Mouse (Mus musculus): ENCODE measurements around the gene Lmo1.

The Lmo1 gene

DNA sequence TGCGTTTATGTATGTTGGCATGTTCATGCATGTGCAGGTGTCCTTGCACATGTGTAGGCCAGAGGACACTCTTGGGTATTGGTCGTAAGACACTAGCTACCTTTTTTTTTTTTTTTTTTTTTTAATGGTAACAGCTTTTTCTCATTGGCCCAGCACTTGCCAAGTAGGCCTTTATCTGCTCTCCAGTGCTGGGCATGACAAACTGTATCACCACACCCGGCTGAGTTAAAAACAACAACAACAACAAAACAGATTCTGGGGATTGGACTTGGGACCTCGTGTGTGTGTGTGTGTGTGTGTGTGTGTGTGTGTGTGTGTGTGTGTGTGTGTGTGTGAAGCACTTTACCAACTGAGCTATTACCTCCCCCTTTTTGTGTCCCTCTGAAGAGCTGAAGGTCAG is 78.4 kb downstream of the Lmo1 start:
- CTCF ChIA-PET = interaction anchor here in 2 of 4 experiments (0.6 to 1.3 kb wide), 4 partner anchors 102 to 328 kb away, joined by 3 to 5 read pairs (median 4); no protein-coding TSS in a partner anchor
- POLR2A ChIA-PET = interaction anchor here in 1 of 4 experiments (0.7 kb wide), 1 partner anchor 350 kb away, joined by 4 read pairs; no protein-coding TSS in a partner anchor

DNA sequence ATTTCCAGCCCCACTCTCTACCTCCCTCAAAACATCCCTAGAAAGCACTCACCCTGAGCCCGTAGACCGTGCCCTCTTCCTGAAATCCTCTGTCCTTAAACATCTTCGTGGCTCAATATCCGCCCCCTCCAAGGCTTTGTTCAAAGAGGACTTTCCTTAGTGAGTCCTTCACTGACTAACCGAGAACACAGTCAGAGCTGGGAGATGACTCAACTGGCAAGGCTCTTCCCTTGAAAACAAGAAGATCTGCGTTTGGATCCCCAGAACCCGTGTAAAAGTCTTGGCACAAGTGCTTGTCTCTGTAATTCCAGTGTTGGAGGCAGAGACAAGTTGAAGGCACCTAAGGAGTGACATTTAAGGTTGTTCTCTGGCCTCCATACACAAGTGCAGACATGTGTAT is 80.7 kb downstream of the Lmo1 start:
- CTCF ChIA-PET = interaction anchor here in 3 of 4 experiments (0.6 to 0.7 kb wide), 4 partner anchors 30 to 243 kb away, joined by 3 read pairs; no protein-coding TSS in a partner anchor
- POLR2A ChIA-PET = no interaction called here

DNA sequence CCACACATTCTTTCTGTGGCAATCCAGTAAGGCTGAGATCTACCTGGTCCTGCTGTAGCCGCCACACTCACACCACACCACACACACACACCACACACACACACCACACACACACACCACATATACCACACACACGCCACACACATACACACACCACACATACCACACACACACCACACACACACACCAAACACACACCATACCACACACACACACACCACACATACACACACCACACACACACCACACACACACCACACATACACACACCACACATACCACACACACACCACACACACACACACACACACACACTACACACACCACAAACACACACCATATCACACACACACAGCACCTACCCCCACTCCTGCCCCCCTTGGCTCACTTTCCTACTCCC is 83.7 kb downstream of the Lmo1 start:
- ChIA-PET POLR2A (interaction anchor here in 1 of 4 experiments (1.1 kb wide), 1 partner anchor 8 kb away, joined by 4 read pairs; the partner anchor contains the start of gene Ric3), CTCF (interaction anchor here in 2 of 4 experiments (0.6 to 1.2 kb wide), 6 partner anchors 9 to 473 kb away, joined by 3 to 8 read pairs (median 3); no protein-coding TSS in a partner anchor)
